Mouse (Mus musculus) ovary, postnatal 10 days (tissue): ENCODE data around the gene Ssh1.

Experiments used
- DNase-seq: peaks from one replicate; pipeline ENCODE4 v3.0.0; 2022; ENCODE audit warnings: low spot score

Ssh1 gene

GRCm38 (mm10) chr5:113889181-113889906, 104.3 kb downstream of the Ssh1 start:
- DNase-seq = no peak

DNA sequence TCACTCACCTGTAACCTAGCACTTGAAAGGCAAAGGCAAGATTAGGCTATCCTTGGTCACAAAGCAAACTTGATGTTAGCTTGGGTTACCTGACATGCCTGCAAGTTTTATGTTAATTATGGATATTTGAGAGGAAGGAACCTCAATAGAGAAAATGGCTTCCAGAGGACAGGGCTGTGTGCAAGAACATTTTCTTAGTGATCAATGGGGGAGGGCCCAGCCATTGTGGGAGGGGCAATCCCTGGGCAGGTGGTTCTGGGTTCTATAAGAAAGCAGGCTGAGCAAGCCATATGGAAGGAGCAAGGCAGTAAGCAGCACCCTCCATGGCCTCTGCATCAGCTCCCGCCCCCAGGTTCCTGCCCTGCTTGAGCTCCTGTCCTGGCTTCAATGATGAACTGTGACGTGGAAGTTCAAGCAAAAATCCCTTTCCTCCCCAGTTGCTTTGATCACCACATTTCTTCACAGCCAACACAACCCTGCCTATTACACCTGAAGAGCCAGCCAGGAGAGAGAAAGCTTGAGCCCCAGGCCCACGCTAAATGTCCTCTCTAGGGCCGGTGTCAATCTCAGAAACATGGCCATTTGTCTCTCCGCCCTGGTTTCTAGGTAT, 105.4 kb downstream of the Ssh1 start:
- DNase-seq = no peak

DNA sequence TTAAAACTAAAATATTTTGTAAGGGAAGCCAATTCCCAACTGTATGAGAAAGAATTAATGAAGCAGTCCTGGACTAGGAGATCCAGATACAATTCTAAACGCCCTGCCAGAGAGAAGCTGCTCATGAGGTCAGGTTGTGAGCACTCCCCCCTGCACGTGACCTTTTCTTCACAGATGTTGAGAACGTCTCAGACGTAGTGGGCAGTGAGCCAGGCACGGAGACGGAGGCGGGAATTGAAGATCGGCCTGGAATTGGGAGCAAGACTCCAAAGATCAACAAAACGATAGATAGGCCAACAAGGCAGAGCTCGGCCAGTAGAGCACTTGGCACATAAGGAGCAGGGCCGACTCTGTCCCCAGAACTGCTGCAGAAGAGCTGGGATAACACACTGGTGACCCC, 106.6 kb downstream of the Ssh1 start:
- DNase-seq = no peak
